Mouse (Mus musculus): Measurements from ENCODE around the gene Mapk14.

The Mapk14 gene

DNA sequence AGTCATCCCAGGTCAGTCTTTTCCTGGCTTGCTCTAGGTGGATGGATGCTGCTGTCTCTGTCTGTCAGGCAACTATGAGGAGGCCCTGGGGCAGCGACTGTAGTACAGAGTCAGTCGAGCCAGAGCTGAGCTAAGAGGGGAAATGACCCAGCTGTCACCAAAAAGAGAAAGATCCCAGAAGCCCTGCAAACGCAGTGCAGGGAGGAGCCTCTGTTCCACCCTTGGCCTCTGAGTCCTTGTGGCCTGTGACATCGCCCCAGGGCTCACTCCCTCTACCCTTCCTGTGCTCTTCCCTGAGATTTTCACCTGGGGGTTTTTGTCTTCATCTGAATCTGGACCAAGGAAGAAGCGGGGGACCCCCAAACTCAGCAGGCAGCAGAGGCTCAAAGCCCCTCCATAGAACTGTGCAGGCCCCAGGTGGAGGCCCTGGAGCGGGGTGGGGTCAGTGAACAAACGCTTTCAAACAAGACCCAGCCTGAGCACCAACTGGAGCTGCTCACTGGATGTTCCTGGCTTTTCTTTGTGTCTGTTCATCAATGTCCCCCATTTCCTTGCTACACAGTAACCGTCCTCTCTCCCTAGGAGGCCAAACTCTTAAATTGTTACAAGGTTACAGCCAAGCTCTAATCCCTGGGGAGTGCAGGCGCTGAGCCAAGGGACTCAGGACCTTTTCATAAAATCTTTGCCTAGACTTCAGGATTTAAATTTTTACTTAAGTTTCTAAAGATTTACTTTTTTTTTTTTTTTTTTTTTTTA is 90.3 kb downstream of the Mapk14 start:
- in situ Hi-C loops (cut with MseI, MboI) = no loop called here

DNA sequence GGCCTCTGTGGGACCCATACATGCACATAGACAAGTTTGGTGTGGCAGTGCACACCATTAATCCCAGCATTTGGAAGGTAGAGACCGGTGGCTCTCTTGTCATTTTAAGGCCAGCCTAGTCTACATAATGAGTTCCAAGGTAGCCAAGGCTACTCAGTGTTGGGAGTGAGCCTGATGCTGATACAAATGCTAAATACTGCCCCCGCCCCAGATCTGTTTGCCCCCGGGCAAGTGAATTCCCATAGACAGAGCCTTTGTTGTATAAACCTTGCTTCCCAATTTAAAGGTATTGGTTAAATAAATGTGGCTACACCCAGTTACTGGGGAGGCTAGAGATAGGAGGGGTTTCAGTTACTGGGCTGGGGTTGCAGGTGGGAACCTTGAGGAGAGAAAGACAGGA is 93.9 kb downstream of the Mapk14 start:
- in situ Hi-C loops (cut with MseI, MboI) = no loop called here

DNA sequence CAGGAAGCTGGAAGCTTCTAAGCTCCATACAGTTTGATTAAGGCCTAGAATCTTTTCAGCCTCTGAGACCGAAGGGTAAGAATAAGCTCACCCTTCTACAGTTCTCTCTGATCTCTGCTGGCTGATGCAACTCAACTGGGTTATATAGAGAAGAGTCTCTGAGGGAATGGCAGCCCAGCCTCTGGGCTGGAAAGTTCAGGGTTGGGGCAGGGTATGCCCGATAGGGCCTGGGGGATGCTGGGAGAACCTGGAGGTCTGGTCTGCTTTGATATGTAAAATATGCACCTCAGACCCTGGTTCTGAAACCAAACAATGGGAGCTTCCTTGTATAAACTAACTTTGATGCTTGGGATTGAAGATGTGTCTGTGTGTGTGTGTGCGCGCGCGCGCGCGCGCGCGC is 96.4 kb downstream of the Mapk14 start:
- in situ Hi-C loops (cut with MseI, MboI) = no loop called here

DNA sequence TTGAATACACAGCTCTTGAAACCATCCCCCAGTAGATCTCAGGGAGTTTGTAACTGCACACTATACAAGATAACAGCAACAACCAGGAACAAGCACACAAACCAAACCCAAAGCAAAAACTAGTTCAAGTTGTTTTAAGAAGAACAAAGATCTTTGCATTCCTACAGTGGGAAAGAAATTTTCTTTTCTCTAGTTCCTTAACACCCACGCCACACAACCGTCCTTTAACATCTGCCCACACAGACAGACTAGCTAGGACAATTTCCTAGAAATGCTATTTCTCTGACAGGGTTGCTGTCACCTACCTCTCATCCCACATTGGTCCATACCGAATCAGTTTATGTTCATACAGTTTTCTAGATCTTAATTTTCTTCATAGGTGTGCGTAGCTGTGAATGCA is 105.9 kb downstream of the Mapk14 start:
- in situ Hi-C loops (cut with MseI, MboI) = no loop called here

Measured in mouse trophoblast stem cell (cell line).